Mouse (Mus musculus): Measurements from ENCODE around the gene Mettl7a1. TPM values are rescaled to one million over a fixed set of nuclear protein-coding genes. Genes with fewer than 3 reads are reported as not detected.
"Not testable (repeated sequence)": the region's sequence is repeated elsewhere in the genome, so short reads cannot be mapped to it uniquely, and the experiment has no call there.

Gene Mettl7a1
- total and polyA plus RNA-seq, 3 experiments, result 17.3 to 34.4 TPM; not detected in 1

- not testable (repeated sequence) for H3K27ac ChIP-seq (ENCODE audit: control insufficient read depth, low read depth, low read length); H3K4me3 ChIP-seq (ENCODE audit: control insufficient read depth in 1 of 2, insufficient read depth in 1 of 2, low read depth in 2 of 2, low read length in 2 of 2); H3K4me1 ChIP-seq (ENCODE audit: control insufficient read depth in 1 of 2, insufficient read depth in 2 of 2, low read length in 2 of 2); H3K9me3 ChIP-seq (replicated peaks; ENCODE audit: insufficient read depth, low read length); H3K9ac ChIP-seq (ENCODE audit: control insufficient read depth, low read depth, low read length, poor library complexity, severe bottlenecking); H3K27me3 ChIP-seq (ENCODE audit: control insufficient read depth in 1 of 2, insufficient read depth in 2 of 2, low read length in 2 of 2); H3K36me3 ChIP-seq (ENCODE audit: control insufficient read depth in 1 of 2, insufficient read depth in 2 of 2, low read length in 2 of 2); DNase-seq (ENCODE audit: low read depth, low spot score); H3K79me2 ChIP-seq (ENCODE audit: control insufficient read depth, insufficient read depth, low read length, poor library complexity)
- peak in 2 of 3 experiments; percentile 26 to 36; a peak in 4 of 6 replicates for TF ChIP-seq CTCF (IDR thresholded peaks at IDR 0.05 in 2 of 3, conservative IDR thresholded peaks at IDR 0.05 in 1 of 3; ENCODE audit: control insufficient read depth in 1 of 3, insufficient read depth in 1 of 3, low read depth in 2 of 3, low read length in 3 of 3, poor library complexity in 1 of 3, severe bottlenecking in 1 of 3)
Measured at GRCm38 (mm10) chr15:100332077-100332961, 28.4 kb downstream of the Mettl7a1 start.

GRCm38 (mm10) chr15:100334629-100335028 is 30.7 kb downstream of the Mettl7a1 start, which contains the start of gene Mettl7a3:
Gene Mettl7a3 (plus strand): TSS chr15:100334929.
- Histone ChIP-seq H3K9me3 (replicated peaks; ENCODE audit: insufficient read depth, low read length) (no peaks in the 10 kb centered on the region), H3K4me3 (ENCODE audit: control insufficient read depth in 1 of 2, insufficient read depth in 1 of 2, low read depth in 2 of 2, low read length in 2 of 2) (no peak within 1 kb of the TSS), H3K27me3 (ENCODE audit: control insufficient read depth in 1 of 2, insufficient read depth in 2 of 2, low read length in 2 of 2) (no peaks in the 10 kb centered on the region), H3K9ac (ENCODE audit: control insufficient read depth, low read depth, low read length, poor library complexity, severe bottlenecking) (no peak within 1 kb of the TSS), H3K79me2 (ENCODE audit: control insufficient read depth, insufficient read depth, low read length, poor library complexity) (no peaks in the 10 kb centered on the region), H3K4me1 (ENCODE audit: control insufficient read depth in 1 of 2, insufficient read depth in 2 of 2, low read length in 2 of 2) (peaks cover 3 to 4% of the 10 kb centered on the region in 2 experiments), H3K36me3 (ENCODE audit: control insufficient read depth in 1 of 2, insufficient read depth in 2 of 2, low read length in 2 of 2) (peaks cover 0 to 3% of the 10 kb centered on the region in 2 experiments; a peak in 1 of 4 replicates), H3K27ac (ENCODE audit: control insufficient read depth, low read depth, low read length) (no peak within 1 kb of the TSS)
- DNase-seq (ENCODE audit: low read depth, low spot score), result no peak
- no peak for TF ChIP-seq ZMIZ1 (IDR thresholded peaks at IDR 0.05; ENCODE audit: low read depth, low read length)
- TF ChIP-seq SIN3A (IDR thresholded peaks at IDR 0.05; ENCODE audit: low read length), result no peak
- no peak for TF ChIP-seq POLR2AphosphoS2 (IDR thresholded peaks at IDR 0.05; ENCODE audit: low read length)
- TF ChIP-seq USF2 (IDR thresholded peaks at IDR 0.05; ENCODE audit: borderline replicate concordance in 1 of 2, insufficient read depth in 1 of 2, low read depth in 1 of 2, low read length in 2 of 2), result no peak

GRCm38 (mm10) chr15:100337328-100337727 is 33.4 kb downstream of the Mettl7a1 start:
- not testable (repeated sequence) for H3K27ac ChIP-seq (ENCODE audit: control insufficient read depth, low read depth, low read length); H3K36me3 ChIP-seq (ENCODE audit: control insufficient read depth in 1 of 2, insufficient read depth in 2 of 2, low read length in 2 of 2); H3K4me3 ChIP-seq (ENCODE audit: control insufficient read depth in 1 of 2, insufficient read depth in 1 of 2, low read depth in 2 of 2, low read length in 2 of 2); DNase-seq (ENCODE audit: low read depth, low spot score); H3K4me1 ChIP-seq (ENCODE audit: control insufficient read depth in 1 of 2, insufficient read depth in 2 of 2, low read length in 2 of 2); H3K9me3 ChIP-seq (replicated peaks; ENCODE audit: insufficient read depth, low read length); H3K27me3 ChIP-seq (ENCODE audit: control insufficient read depth in 1 of 2, insufficient read depth in 2 of 2, low read length in 2 of 2); H3K9ac ChIP-seq (ENCODE audit: control insufficient read depth, low read depth, low read length, poor library complexity, severe bottlenecking); H3K79me2 ChIP-seq (ENCODE audit: control insufficient read depth, insufficient read depth, low read length, poor library complexity)

DNA sequence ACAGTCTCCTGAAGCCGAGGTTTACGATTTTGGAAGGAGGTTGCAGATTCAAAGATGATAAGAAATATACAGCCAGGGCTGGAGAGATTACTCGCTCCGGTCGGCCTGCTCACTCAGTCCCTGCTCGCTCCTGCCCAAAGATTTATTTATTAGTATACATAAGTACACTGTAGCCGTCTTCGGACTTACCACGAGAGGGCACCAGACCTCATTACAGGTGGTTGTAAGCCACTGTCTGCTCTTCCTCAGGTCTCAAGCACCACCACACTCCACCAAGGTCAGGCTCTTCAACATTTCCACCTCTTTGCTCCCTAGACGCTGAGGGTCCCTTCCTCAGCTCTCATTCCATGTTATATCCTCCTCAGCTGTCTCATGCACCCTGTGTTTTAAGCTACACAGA is 33.9 kb downstream of the Mettl7a1 start:
- H3K36me3 ChIP-seq (ENCODE audit: control insufficient read depth in 1 of 2, insufficient read depth in 2 of 2, low read length in 2 of 2); H3K9ac ChIP-seq (ENCODE audit: control insufficient read depth, low read depth, low read length, poor library complexity, severe bottlenecking); H3K4me3 ChIP-seq (ENCODE audit: control insufficient read depth in 1 of 2, insufficient read depth in 1 of 2, low read depth in 2 of 2, low read length in 2 of 2); H3K4me1 ChIP-seq (ENCODE audit: control insufficient read depth in 1 of 2, insufficient read depth in 2 of 2, low read length in 2 of 2); H3K79me2 ChIP-seq (ENCODE audit: control insufficient read depth, insufficient read depth, low read length, poor library complexity); H3K27me3 ChIP-seq (ENCODE audit: control insufficient read depth in 1 of 2, insufficient read depth in 2 of 2, low read length in 2 of 2); H3K27ac ChIP-seq (ENCODE audit: control insufficient read depth, low read depth, low read length); H3K9me3 ChIP-seq (replicated peaks; ENCODE audit: insufficient read depth, low read length): not testable (repeated sequence)
- TF ChIP-seq SMC3 (IDR thresholded peaks at IDR 0.05; ENCODE audit: low read depth, low read length) (peak; percentile 75), RAD21 (IDR thresholded peaks at IDR 0.05; ENCODE audit: low read depth, low read length) (peak; percentile 49), CTCF (IDR thresholded peaks at IDR 0.05 in 2 of 3, conservative IDR thresholded peaks at IDR 0.05 in 1 of 3; ENCODE audit: control insufficient read depth in 1 of 3, insufficient read depth in 1 of 3, low read depth in 2 of 3, low read length in 3 of 3, poor library complexity in 1 of 3, severe bottlenecking in 1 of 3) (peak; percentile 49 to 55 (median 53)), ZC3H11A (IDR thresholded peaks at IDR 0.05; ENCODE audit: low read depth, low read length) (peak; percentile 67)
- peak; percentile 87 for DNase-seq (ENCODE audit: low read depth, low spot score)

GRCm38 (mm10) chr15:100341314-100341980 is 37.5 kb downstream of the Mettl7a1 start:
- not testable (repeated sequence) for DNase-seq (ENCODE audit: low read depth, low spot score); H3K79me2 ChIP-seq (ENCODE audit: control insufficient read depth, insufficient read depth, low read length, poor library complexity); H3K27ac ChIP-seq (ENCODE audit: control insufficient read depth, low read depth, low read length); H3K4me1 ChIP-seq (ENCODE audit: control insufficient read depth in 1 of 2, insufficient read depth in 2 of 2, low read length in 2 of 2); H3K9ac ChIP-seq (ENCODE audit: control insufficient read depth, low read depth, low read length, poor library complexity, severe bottlenecking); H3K9me3 ChIP-seq (replicated peaks; ENCODE audit: insufficient read depth, low read length); H3K4me3 ChIP-seq (ENCODE audit: control insufficient read depth in 1 of 2, insufficient read depth in 1 of 2, low read depth in 2 of 2, low read length in 2 of 2); H3K36me3 ChIP-seq (ENCODE audit: control insufficient read depth in 1 of 2, insufficient read depth in 2 of 2, low read length in 2 of 2); H3K27me3 ChIP-seq (ENCODE audit: control insufficient read depth in 1 of 2, insufficient read depth in 2 of 2, low read length in 2 of 2)

Measured in MEL (cell line).